Mouse (Mus musculus): ENCODE measurements around the gene Sntb2. TPM values are rescaled to one million over a fixed set of nuclear protein-coding genes. Genes with fewer than 3 reads are reported as not detected.
"Not testable (repeated sequence)": the region's sequence is repeated elsewhere in the genome, so short reads cannot be mapped to it uniquely, and the experiment has no call there.

The Sntb2 gene
- polyA plus RNA-seq, 1 experiment from 2014 or later: 15.1 TPM

GRCm38 (mm10) chr8:106991393-106991792, 55.8 kb downstream of the Sntb2 start:
- peaks cover 20% of the 10 kb centered on the region for H3K36me3 ChIP-seq (ENCODE audit: control insufficient read depth, insufficient read depth, low read length)
- H3K4me1 ChIP-seq (replicated peaks; ENCODE audit: control insufficient read depth, insufficient read depth, low read length): no peaks in the 10 kb centered on the region
- no peak overlapping the region for H3K4me3 ChIP-seq (ENCODE audit: low read depth, low read length)
- H3K27ac ChIP-seq (ENCODE audit: low read depth): no peak overlapping the region
- DNase-seq (ENCODE audit: low spot score) (no peak), ATAC-seq (replicated peaks; ENCODE audit: low FRiP score, low TSS enrichment, low read depth) (no peak)
- no peaks in the 10 kb centered on the region for H3K9me3 ChIP-seq (ENCODE audit: control insufficient read depth, low read length)
- no peak overlapping the region for H3K9ac ChIP-seq (ENCODE audit: low read length)
- WGBS: 96% methylated on average over 7 of the region's 7 CpGs
- no peaks in the 10 kb centered on the region for H3K27me3 ChIP-seq (replicated peaks; ENCODE audit: control insufficient read depth, insufficient read depth, low read length)
- H3K4me2 ChIP-seq (ENCODE audit: low read length): no peak overlapping the region

- not testable (repeated sequence) for DNase-seq (ENCODE audit: low spot score); ATAC-seq (replicated peaks; ENCODE audit: low FRiP score, low TSS enrichment, low read depth); H3K4me1 ChIP-seq (replicated peaks; ENCODE audit: control insufficient read depth, insufficient read depth, low read length); H3K27me3 ChIP-seq (replicated peaks; ENCODE audit: control insufficient read depth, insufficient read depth, low read length); H3K9ac ChIP-seq (ENCODE audit: low read length); H3K9me3 ChIP-seq (ENCODE audit: control insufficient read depth, low read length); H3K4me3 ChIP-seq (ENCODE audit: low read depth, low read length); H3K27ac ChIP-seq (ENCODE audit: low read depth); H3K4me2 ChIP-seq (ENCODE audit: low read length)
- WGBS: 86% methylated on average over 4 of the region's 4 CpGs
- peaks cover 36% of the 10 kb centered on the region for H3K36me3 ChIP-seq (ENCODE audit: control insufficient read depth, insufficient read depth, low read length)
Measured at GRCm38 (mm10) chr8:106996339-106996738, 60.8 kb downstream of the Sntb2 start.

- ATAC-seq (replicated peaks; ENCODE audit: low FRiP score, low TSS enrichment, low read depth) (no peak), DNase-seq (ENCODE audit: low spot score) (no peak)
- H3K9ac ChIP-seq (ENCODE audit: low read length): no peak overlapping the region
- H3K4me1 ChIP-seq (replicated peaks; ENCODE audit: control insufficient read depth, insufficient read depth, low read length): no peaks in the 10 kb centered on the region
- H3K27ac ChIP-seq (ENCODE audit: low read depth): no peak overlapping the region
- no peaks in the 10 kb centered on the region for H3K27me3 ChIP-seq (replicated peaks; ENCODE audit: control insufficient read depth, insufficient read depth, low read length)
- WGBS: 85% methylated on average over 4 of the region's 4 CpGs
- no peak overlapping the region for H3K4me3 ChIP-seq (ENCODE audit: low read depth, low read length)
- H3K9me3 ChIP-seq (ENCODE audit: control insufficient read depth, low read length): no peaks in the 10 kb centered on the region
- peaks cover 30% of the 10 kb centered on the region for H3K36me3 ChIP-seq (ENCODE audit: control insufficient read depth, insufficient read depth, low read length)
- H3K4me2 ChIP-seq (ENCODE audit: low read length): no peak overlapping the region
Measured at GRCm38 (mm10) chr8:106997416-106997815, 61.9 kb downstream of the Sntb2 start.

GRCm38 (mm10) chr8:106999068-106999467, 63.5 kb downstream of the Sntb2 start:
- H3K36me3 ChIP-seq (ENCODE audit: control insufficient read depth, insufficient read depth, low read length): peaks cover 34% of the 10 kb centered on the region
- H3K4me2 ChIP-seq (ENCODE audit: low read length): no peak overlapping the region
- 94% methylated on average over 1 of the region's 1 CpGs for WGBS
- H3K27me3 ChIP-seq (replicated peaks; ENCODE audit: control insufficient read depth, insufficient read depth, low read length): no peaks in the 10 kb centered on the region
- H3K4me1 ChIP-seq (replicated peaks; ENCODE audit: control insufficient read depth, insufficient read depth, low read length): no peaks in the 10 kb centered on the region
- ATAC-seq (replicated peaks; ENCODE audit: low FRiP score, low TSS enrichment, low read depth) (no peak), DNase-seq (ENCODE audit: low spot score) (no peak)
- H3K9ac ChIP-seq (ENCODE audit: low read length): no peak overlapping the region
- H3K9me3 ChIP-seq (ENCODE audit: control insufficient read depth, low read length): no peaks in the 10 kb centered on the region
- H3K4me3 ChIP-seq (ENCODE audit: low read depth, low read length): no peak overlapping the region
- H3K27ac ChIP-seq (ENCODE audit: low read depth): no peak overlapping the region

- Histone ChIP-seq H3K27me3 (replicated peaks; ENCODE audit: control insufficient read depth, insufficient read depth, low read length) (no peaks in the 10 kb centered on the region), H3K27ac (ENCODE audit: low read depth) (no peak overlapping the region), H3K4me3 (ENCODE audit: low read depth, low read length) (no peak overlapping the region), H3K9ac (ENCODE audit: low read length) (no peak overlapping the region), H3K9me3 (ENCODE audit: control insufficient read depth, low read length) (no peaks in the 10 kb centered on the region), H3K4me2 (ENCODE audit: low read length) (no peak overlapping the region), H3K36me3 (ENCODE audit: control insufficient read depth, insufficient read depth, low read length) (peaks cover 31% of the 10 kb centered on the region), H3K4me1 (replicated peaks; ENCODE audit: control insufficient read depth, insufficient read depth, low read length) (no peaks in the 10 kb centered on the region)
- DNase-seq (ENCODE audit: low spot score) (peak; percentile 93), ATAC-seq (replicated peaks; ENCODE audit: low FRiP score, low TSS enrichment, low read depth) (peak; percentile 82)
- WGBS: 33% methylated on average over 5 of the region's 5 CpGs
Measured at GRCm38 (mm10) chr8:107002532-107002931, 67.0 kb downstream of the Sntb2 start.

GRCm38 (mm10) chr8:107007795-107008194, 72.2 kb downstream of the Sntb2 start:
- Histone ChIP-seq H3K9me3 (ENCODE audit: control insufficient read depth, low read length) (no peaks in the 10 kb centered on the region), H3K9ac (ENCODE audit: low read length) (no peak overlapping the region), H3K36me3 (ENCODE audit: control insufficient read depth, insufficient read depth, low read length) (peaks cover 50% of the 10 kb centered on the region), H3K27ac (ENCODE audit: low read depth) (no peak overlapping the region), H3K4me3 (ENCODE audit: low read depth, low read length) (no peak overlapping the region), H3K4me2 (ENCODE audit: low read length) (no peak overlapping the region), H3K27me3 (replicated peaks; ENCODE audit: control insufficient read depth, insufficient read depth, low read length) (no peaks in the 10 kb centered on the region), H3K4me1 (replicated peaks; ENCODE audit: control insufficient read depth, insufficient read depth, low read length) (no peaks in the 10 kb centered on the region)
- ATAC-seq (replicated peaks; ENCODE audit: low FRiP score, low TSS enrichment, low read depth) (no peak), DNase-seq (ENCODE audit: low spot score) (no peak)
- WGBS: 83% methylated on average over 3 of the region's 3 CpGs

- peaks cover 39% of the 10 kb centered on the region for H3K36me3 ChIP-seq (ENCODE audit: control insufficient read depth, insufficient read depth, low read length)
- H3K27me3 ChIP-seq (replicated peaks; ENCODE audit: control insufficient read depth, insufficient read depth, low read length): no peaks in the 10 kb centered on the region
- H3K27ac ChIP-seq (ENCODE audit: low read depth): no peak overlapping the region
- H3K4me3 ChIP-seq (ENCODE audit: low read depth, low read length): no peak overlapping the region
- no peak for ATAC-seq (replicated peaks; ENCODE audit: low FRiP score, low TSS enrichment, low read depth)
- H3K4me2 ChIP-seq (ENCODE audit: low read length): no peak overlapping the region
- H3K4me1 ChIP-seq (replicated peaks; ENCODE audit: control insufficient read depth, insufficient read depth, low read length): no peaks in the 10 kb centered on the region
- 71% methylated on average over 2 of the region's 2 CpGs for WGBS
- DNase-seq (ENCODE audit: low spot score): no peak
- H3K9me3 ChIP-seq (ENCODE audit: control insufficient read depth, low read length): no peaks in the 10 kb centered on the region
- no peak overlapping the region for H3K9ac ChIP-seq (ENCODE audit: low read length)
Measured at GRCm38 (mm10) chr8:107012666-107013065, 77.1 kb downstream of the Sntb2 start.

- no peak for ATAC-seq (replicated peaks; ENCODE audit: low FRiP score, low TSS enrichment, low read depth)
- Histone ChIP-seq H3K9ac (ENCODE audit: low read length) (no peak overlapping the region), H3K4me3 (ENCODE audit: low read depth, low read length) (no peak overlapping the region), H3K36me3 (ENCODE audit: control insufficient read depth, insufficient read depth, low read length) (peaks cover 30% of the 10 kb centered on the region), H3K27ac (ENCODE audit: low read depth) (no peak overlapping the region), H3K27me3 (replicated peaks; ENCODE audit: control insufficient read depth, insufficient read depth, low read length) (no peaks in the 10 kb centered on the region), H3K9me3 (ENCODE audit: control insufficient read depth, low read length) (no peaks in the 10 kb centered on the region), H3K4me2 (ENCODE audit: low read length) (no peak overlapping the region), H3K4me1 (replicated peaks; ENCODE audit: control insufficient read depth, insufficient read depth, low read length) (no peaks in the 10 kb centered on the region)
- no peak for DNase-seq (ENCODE audit: low spot score)
- WGBS: 91% methylated on average over 1 of the region's 1 CpGs
Measured at GRCm38 (mm10) chr8:107014915-107015314, 79.4 kb downstream of the Sntb2 start.

GRCm38 (mm10) chr8:107023479-107023878, 87.9 kb downstream of the Sntb2 start:
- Histone ChIP-seq H3K27me3 (replicated peaks; ENCODE audit: control insufficient read depth, insufficient read depth, low read length) (no peaks in the 10 kb centered on the region), H3K9ac (ENCODE audit: low read length) (no peak overlapping the region), H3K27ac (ENCODE audit: low read depth) (no peak overlapping the region), H3K4me1 (replicated peaks; ENCODE audit: control insufficient read depth, insufficient read depth, low read length) (no peaks in the 10 kb centered on the region), H3K9me3 (ENCODE audit: control insufficient read depth, low read length) (no peaks in the 10 kb centered on the region), H3K4me3 (ENCODE audit: low read depth, low read length) (no peak overlapping the region), H3K36me3 (ENCODE audit: control insufficient read depth, insufficient read depth, low read length) (0 out of 2 replicates have a peak, but pooled peaks cover 2% of the 10 kb centered on the region), H3K4me2 (ENCODE audit: low read length) (no peak overlapping the region)
- ATAC-seq (replicated peaks; ENCODE audit: low FRiP score, low TSS enrichment, low read depth): no peak
- WGBS: 94% methylated on average over 8 of the region's 8 CpGs
- DNase-seq (ENCODE audit: low spot score): no peak

All from intestine, embryonic 14.5 days (tissue).